Mouse (Mus musculus) liver, adult (tissue): Measurements from ENCODE around the gene Slain1.

Source experiments
- GATA4 ChIP-seq: IDR thresholded peaks from 2 replicates; pipeline ENCODE4 v1.6.1; 2014; ENCODE audit warnings: mild to moderate bottlenecking, low read length; ENCODE audit not compliant: insufficient replicate concordance

Gene Slain1

DNA sequence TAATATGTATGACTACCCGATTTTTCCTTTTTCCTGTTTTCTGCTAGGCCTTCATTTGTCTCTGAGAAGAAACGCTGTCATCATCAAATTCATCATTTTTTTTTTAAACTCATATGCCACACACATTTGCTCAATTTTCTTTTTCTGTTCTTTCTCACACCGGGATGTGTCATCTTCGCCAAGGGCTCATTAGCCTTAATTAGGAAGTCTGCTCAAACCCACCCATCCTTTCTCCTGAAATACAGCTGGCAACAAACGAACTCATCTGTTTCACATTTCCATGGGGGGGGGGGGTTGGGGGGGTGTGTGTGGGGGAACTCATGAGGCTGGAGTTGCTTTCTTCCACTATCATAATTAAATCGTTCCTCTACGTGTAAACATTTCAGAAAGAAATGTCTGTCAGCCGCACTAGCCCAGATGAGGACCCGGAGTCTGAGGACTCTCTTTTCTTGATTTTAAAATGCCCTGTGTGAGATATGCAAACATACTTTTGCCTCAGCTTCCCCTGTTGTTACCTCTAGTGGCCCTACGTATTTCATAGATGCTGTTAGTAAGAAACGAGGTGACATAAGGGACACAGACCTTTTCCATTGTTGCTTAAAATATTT, 79.8 kb downstream of the Slain1 start:
- TF ChIP-seq GATA4: no peak

DNA sequence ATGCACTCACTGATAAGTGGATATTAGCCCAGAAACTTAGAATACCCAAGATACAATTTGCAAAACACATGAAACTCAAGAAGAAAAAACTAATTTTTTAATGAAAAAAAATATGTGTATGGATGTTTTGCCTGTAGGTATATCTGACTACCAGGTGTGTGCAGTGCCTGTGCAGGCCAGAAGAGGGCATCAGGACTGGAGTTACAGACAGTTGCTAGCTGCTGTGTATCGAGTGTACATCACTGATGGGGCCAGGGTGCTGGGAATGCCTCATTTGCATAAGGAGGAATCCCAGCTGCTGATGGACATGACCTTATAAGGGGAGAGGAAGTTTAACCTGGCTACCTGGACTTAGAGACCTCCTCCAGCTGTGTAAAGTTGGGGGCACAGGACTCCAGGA, 82.6 kb downstream of the Slain1 start:
- TF ChIP-seq GATA4: no peak

DNA sequence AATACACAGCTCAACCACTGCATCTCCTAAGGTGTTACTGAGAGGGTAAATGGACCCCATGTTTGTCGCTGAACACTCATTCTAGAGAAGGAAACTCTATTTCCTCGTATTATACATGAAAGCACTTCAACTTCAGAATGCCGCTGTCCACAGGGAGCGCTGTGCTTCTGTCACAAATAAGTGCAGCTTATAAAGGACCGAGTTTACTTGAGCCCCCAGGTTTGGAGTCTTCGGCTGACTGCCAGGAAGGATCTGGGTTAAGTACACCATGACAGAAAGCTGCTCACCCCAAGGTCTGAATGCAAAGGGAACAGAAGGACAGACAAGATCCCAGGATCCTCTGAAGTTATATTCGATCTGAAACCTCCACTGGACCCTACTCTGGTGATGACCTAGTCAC, 91.2 kb downstream of the Slain1 start:
- TF ChIP-seq GATA4: no peak

DNA sequence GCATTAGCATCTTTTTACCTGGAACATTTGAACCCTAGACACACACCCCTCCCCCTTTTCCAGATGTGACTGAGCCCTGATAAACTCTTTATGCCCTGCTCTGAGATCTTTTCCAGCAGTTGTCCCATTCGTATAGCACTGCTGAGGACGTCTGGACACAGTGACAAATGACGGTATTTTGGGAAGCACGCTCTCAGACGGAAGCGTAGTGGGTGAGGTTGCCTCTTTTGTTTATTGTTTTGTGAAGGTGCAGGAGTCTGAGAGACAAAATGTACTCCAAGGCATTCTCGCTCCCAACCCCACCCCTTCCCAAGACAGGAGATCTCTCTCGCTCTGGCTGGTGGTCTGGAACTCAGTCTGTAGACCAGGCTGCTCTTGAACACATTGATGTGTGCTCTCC, 92.1 kb downstream of the Slain1 start:
- no peak for TF ChIP-seq GATA4

DNA sequence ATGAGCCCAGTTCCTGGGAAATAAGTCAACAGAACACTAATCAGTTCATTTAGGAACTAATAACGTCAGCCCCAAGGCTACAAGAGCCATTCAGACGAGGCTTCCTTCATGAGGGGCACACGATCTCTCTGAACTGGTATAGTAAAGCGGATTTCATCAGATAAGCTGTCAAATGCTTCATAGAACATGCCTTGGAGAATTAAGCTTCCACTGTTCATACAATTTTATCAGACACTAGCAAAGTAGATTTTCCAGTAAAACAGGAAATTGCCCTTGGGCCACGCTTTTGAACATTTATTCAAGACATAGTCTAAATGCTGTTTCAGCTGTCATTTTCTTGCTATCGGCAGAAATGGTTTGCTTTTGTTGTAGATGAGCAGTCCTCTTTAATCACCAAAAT, 97.3 kb downstream of the Slain1 start:
- no peak for TF ChIP-seq GATA4

DNA sequence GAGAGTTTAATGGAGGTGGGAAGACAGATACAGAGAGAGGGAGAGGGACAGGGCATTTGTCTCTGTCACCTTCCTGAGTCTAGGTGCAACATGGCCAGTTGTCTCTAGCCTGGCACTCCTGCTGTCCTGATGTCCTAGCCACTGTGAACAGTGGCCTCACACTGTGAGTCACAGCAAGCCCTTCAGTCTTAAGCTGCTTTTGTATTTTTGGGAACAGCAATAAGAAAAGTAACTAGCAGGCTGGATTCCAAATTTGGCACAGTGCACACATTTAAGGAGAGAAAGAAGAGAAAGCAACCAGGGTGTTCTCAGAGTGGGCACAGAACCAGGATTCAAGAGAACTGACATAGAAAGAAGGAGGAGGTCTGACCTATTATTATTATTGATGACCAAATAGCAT, 101.4 kb downstream of the Slain1 start:
- TF ChIP-seq GATA4: no peak

DNA sequence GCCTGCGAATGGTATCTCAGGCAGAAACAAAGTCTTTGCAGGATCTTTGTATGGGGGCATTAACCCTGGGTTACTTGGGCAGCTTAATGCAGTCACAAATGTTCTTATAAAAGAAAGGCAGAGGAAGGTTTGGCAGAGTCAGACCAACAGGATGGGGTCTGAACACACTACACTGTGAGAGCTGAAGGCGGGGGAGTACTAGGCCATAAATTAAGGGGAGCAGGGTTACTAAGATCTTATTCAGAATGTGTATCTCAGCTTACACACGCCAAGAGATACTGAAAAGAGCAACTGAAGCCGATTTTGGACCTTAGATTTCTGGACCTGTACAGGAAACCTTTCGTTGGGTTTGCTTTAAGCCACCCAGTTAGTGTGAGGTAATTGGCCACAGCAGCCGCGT, 102.7 kb downstream of the Slain1 start:
- no peak for TF ChIP-seq GATA4

DNA sequence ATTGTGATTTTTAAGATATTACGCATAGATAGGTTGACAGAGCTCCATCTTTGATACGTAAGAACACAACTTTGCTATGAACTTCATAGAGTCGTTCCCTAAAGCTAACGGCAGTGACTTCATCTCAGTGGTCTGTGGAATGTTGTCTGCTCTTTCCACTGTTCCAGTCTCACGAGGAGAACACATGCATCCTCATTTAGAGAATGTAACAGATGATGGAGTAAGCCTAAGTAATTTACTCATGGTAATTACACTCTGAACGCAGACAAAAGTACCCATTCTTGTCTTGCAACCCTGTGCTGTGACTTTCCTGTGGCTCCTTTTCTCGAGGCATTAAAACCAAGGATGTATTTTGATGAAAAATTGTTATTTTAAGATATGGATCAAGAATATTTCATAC, 104.0 kb downstream of the Slain1 start:
- no peak for TF ChIP-seq GATA4

DNA sequence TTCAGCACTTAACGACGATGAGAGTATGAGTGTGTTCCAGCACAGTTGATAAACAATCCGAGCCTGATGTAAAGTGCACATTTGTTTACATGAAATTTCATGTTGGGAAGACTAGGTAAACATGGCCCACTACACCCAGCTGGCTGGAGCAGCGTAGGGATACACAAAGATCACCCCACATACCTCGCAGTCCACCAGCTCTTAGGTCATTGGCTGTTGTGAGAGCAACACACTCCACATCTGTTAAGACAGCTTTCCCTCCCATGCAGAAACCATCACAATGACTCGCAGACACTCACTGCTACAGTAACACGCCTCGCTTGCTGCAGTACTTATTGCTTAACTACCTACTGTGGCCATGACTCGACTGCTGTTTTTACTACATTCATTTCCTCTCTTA, 104.4 kb downstream of the Slain1 start:
- no peak for TF ChIP-seq GATA4
